18 mouse cellular contexts compared by ENCODE assay signal in the genomic region with DNA sequence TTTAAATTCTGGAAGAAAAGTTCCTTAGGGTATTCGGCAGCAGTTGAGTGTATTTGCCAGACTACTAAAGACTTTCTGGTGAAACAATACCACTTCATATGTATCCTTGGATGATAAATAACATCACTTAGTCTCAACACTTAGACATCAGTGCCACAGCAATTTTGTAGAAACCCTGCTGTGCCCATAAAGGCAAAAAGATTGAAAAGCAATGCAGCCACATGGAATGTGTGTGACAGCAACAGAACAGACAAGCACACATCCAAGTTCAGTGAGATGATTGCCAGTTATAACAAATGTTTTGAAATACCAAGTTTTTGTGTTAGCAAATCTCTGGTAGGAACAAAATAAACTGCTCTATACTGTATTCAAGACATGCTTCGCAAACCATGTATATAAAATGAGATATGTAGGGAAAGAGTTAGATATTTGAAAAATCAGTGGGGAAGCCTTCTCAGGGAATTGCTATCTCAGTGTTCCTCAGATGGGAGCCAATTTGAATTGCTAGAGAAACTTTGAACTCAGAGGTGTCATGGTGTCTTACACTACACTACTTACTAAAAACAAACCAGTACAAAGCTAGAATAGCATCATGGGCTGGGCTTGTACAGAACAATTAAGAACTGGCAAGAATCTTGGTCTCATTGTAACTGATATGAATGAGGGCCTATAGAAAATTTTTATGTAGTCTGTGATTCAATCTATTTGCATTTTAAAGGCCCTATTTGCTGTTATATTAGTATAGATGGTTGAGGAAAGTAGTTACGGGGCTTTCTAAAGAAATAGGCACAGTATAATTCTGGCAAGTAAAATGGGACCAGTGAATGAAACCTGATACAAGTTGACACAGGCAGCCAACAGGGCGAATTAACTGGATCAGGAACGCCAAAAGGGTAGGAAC. TPM values are rescaled to one million over a fixed set of nuclear protein-coding genes. Genes with fewer than 3 reads are reported as not detected.
DNase-seq lines count a peak whose midpoint lies in the region; ATAC-seq lines count a peak whose summit lies in the region.
"Had no signal": no experiment of that assay in that cellular context is flagged by ENCODE, and none has a peak within 500 bp of the region (broad histone marks: within the 10 kb centered on the region; RNA-seq: fewer than 3 reads in every experiment).

No protein-coding gene starts in this region.

- no peak overlapping the region for H3K9ac ChIP-seq in forebrain, embryonic 15.5 days (replicated peaks)
- no peak overlapping the region for H3K9ac ChIP-seq in forebrain, embryonic 11.5 days (ENCODE audit: low read length)
- no peak overlapping the region for H3K9ac ChIP-seq in forebrain, embryonic 16.5 days (replicated peaks; ENCODE audit: low read depth, low read length)
- H3K9ac ChIP-seq: embryonic facial prominence, embryonic 15.5 days; heart, embryonic 13.5 days had no signal

- 42% methylated on average over 5 of the region's 5 CpGs for WGBS in forebrain, embryonic 15.5 days
- 69% methylated on average over 5 of the region's 5 CpGs for WGBS in forebrain, embryonic 11.5 days
- WGBS in forebrain, embryonic 16.5 days = 28% methylated on average over 5 of the region's 5 CpGs

- no peak overlapping the region for H3K27ac ChIP-seq in forebrain, embryonic 15.5 days (replicated peaks)
- H3K27ac ChIP-seq in forebrain, embryonic 11.5 days (ENCODE audit: low read depth, low read length) = no peak overlapping the region
- H3K27ac ChIP-seq in forebrain, embryonic 16.5 days (ENCODE audit: low read length) = no peak overlapping the region
- H3K27ac ChIP-seq: embryonic facial prominence, embryonic 15.5 days; heart, embryonic 13.5 days had no signal

- DNase-seq in forebrain, embryonic 11.5 days (ENCODE audit: low spot score) = no peak
- DNase-seq in retina, embryonic 14.5 days (ENCODE audit: low spot score) = peak; percentile 18
- no peak for DNase-seq in retina, postnatal 1 day
- DNase-seq in right cerebral cortex, adult 18-20 months = no peak
- DNase-seq: adrenal gland, postnatal 10 days; cerebellum, adult 18-20 months; cerebellum, adult 9-11 months; embryo, embryonic 11 days; gastrocnemius, postnatal 36 days; heart, adult 11 months; heart, postnatal 36 days; kidney, adult 18-20 months had no signal

- ATAC-seq in forebrain, embryonic 15.5 days (replicated peaks) = peak; percentile 61; the same call in 1 of the 2 replicates
- ATAC-seq in forebrain, embryonic 11.5 days (replicated peaks; ENCODE audit: low FRiP score) = no peak
- ATAC-seq in forebrain, embryonic 16.5 days = peak; percentile 59
- ATAC-seq: hindbrain, embryonic 16.5 days had no signal

- no peaks in the 10 kb centered on the region for H3K27me3 ChIP-seq in forebrain, embryonic 15.5 days
- H3K27me3 ChIP-seq in forebrain, embryonic 11.5 days (ENCODE audit: control insufficient read depth, insufficient read depth, low read length) = no peaks in the 10 kb centered on the region
- H3K27me3 ChIP-seq in forebrain, embryonic 16.5 days (replicated peaks; ENCODE audit: control insufficient read depth, insufficient read depth, low read length) = no peaks in the 10 kb centered on the region
- H3K27me3 ChIP-seq: embryonic facial prominence, embryonic 15.5 days; heart, embryonic 13.5 days had no signal

- H3K36me3 ChIP-seq in forebrain, embryonic 15.5 days = no peaks in the 10 kb centered on the region
- H3K36me3 ChIP-seq in forebrain, embryonic 11.5 days (ENCODE audit: control insufficient read depth, insufficient read depth, low read length) = no peaks in the 10 kb centered on the region
- no peaks in the 10 kb centered on the region for H3K36me3 ChIP-seq in forebrain, embryonic 16.5 days (ENCODE audit: control insufficient read depth, insufficient read depth)
- H3K36me3 ChIP-seq: embryonic facial prominence, embryonic 15.5 days; heart, embryonic 13.5 days had no signal

- no peaks in the 10 kb centered on the region for H3K9me3 ChIP-seq in forebrain, embryonic 15.5 days
- no peaks in the 10 kb centered on the region for H3K9me3 ChIP-seq in forebrain, embryonic 11.5 days (ENCODE audit: control insufficient read depth, low read length)
- no peaks in the 10 kb centered on the region for H3K9me3 ChIP-seq in forebrain, embryonic 16.5 days (ENCODE audit: control insufficient read depth, low read length)
- H3K9me3 ChIP-seq: embryonic facial prominence, embryonic 15.5 days; heart, embryonic 13.5 days had no signal

- H3K4me1 ChIP-seq in forebrain, embryonic 15.5 days = peaks cover 14% of the 10 kb centered on the region; the same call in 1 of the 2 replicates
- no peaks in the 10 kb centered on the region for H3K4me1 ChIP-seq in forebrain, embryonic 11.5 days (replicated peaks; ENCODE audit: control insufficient read depth, insufficient read depth, low read length)
- H3K4me1 ChIP-seq in forebrain, embryonic 16.5 days (replicated peaks; ENCODE audit: control insufficient read depth, insufficient read depth, low read length) = peaks cover 7% of the 10 kb centered on the region
- H3K4me1 ChIP-seq: embryonic facial prominence, embryonic 15.5 days; heart, embryonic 13.5 days had no signal

- no peak overlapping the region for H3K4me3 ChIP-seq in forebrain, embryonic 15.5 days
- no peak overlapping the region for H3K4me3 ChIP-seq in forebrain, embryonic 11.5 days (ENCODE audit: low read depth, low read length)
- H3K4me3 ChIP-seq in forebrain, embryonic 16.5 days (replicated peaks; ENCODE audit: low read length) = no peak overlapping the region
- H3K4me3 ChIP-seq: embryonic facial prominence, embryonic 15.5 days; erythroblast, embryonic 14.5 days; heart, embryonic 13.5 days had no signal

- no peak overlapping the region for H3K4me2 ChIP-seq in forebrain, embryonic 15.5 days (replicated peaks)
- no peak overlapping the region for H3K4me2 ChIP-seq in forebrain, embryonic 11.5 days (ENCODE audit: low read depth, low read length, severe bottlenecking)
- no peak overlapping the region for H3K4me2 ChIP-seq in forebrain, embryonic 16.5 days (ENCODE audit: low read length)
- H3K4me2 ChIP-seq: embryonic facial prominence, embryonic 15.5 days; heart, embryonic 13.5 days had no signal

RNA-seq across cellular contexts. Expression of a gene that starts 30.4 kb away (rescaled TPM):
- 20.9 and 21.2 TPM in 2 replicates for polyA plus RNA-seq in forebrain, embryonic 15.5 days (2015; fragmentation: Nextera tagmentation; extraction: Ambion mirVana)
- 19.2 and 20.0 TPM in 2 replicates for polyA plus RNA-seq in forebrain, embryonic 11.5 days (2014; fragmentation: Nextera tagmentation; extraction: Ambion mirVana)
- 19.7 and 20.1 TPM in 2 replicates for polyA plus RNA-seq in forebrain, embryonic 16.5 days (2015; fragmentation: Nextera tagmentation; extraction: Ambion mirVana)
